8 mouse cellular contexts compared by ENCODE assay signal in the genomic region with DNA sequence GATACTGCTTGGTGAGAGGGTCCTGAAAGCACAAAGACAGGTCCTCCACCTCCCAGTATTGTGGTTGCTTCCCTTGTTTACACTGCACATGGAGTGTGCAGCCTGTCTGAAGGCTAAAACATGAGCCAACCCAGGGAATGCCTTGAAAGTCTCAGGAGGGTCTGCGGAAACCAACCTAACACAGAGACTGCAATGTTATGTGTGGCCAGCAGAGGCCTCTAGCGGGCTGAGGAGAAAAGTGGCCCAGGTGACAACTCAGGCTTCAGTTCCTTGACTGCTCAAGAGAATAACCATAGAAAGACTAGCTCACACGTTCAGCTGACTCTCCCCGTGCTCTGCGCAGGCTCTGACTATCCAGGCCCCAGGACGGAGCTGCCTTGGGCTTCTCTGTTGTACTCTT. TPM values are rescaled to one million over a fixed set of nuclear protein-coding genes. Genes with fewer than 3 reads are reported as not detected.
DNase-seq lines count a peak whose midpoint lies in the region; ATAC-seq lines count a peak whose summit lies in the region.

No protein-coding gene starts in this region.

- no peaks in the 10 kb centered on the region; the same call in 1 of the 2 replicates for H3K27me3 ChIP-seq in liver, embryonic 12.5 days (replicated peaks)
- H3K27me3 ChIP-seq in forebrain, embryonic 15.5 days = no peaks in the 10 kb centered on the region
- H3K27me3 ChIP-seq in hindbrain, embryonic 13.5 days = no peaks in the 10 kb centered on the region
- H3K27me3 ChIP-seq in midbrain, embryonic 11.5 days (ENCODE audit: control insufficient read depth, insufficient read depth, low read length) = no peaks in the 10 kb centered on the region

- no peaks in the 10 kb centered on the region for H3K9me3 ChIP-seq in liver, embryonic 12.5 days (replicated peaks)
- H3K9me3 ChIP-seq in forebrain, embryonic 15.5 days = no peaks in the 10 kb centered on the region
- H3K9me3 ChIP-seq in hindbrain, embryonic 13.5 days = no peaks in the 10 kb centered on the region
- H3K9me3 ChIP-seq in midbrain, embryonic 11.5 days (ENCODE audit: control insufficient read depth, low read length) = no peaks in the 10 kb centered on the region

- no peak overlapping the region for H3K4me3 ChIP-seq in liver, embryonic 12.5 days
- no peak overlapping the region for H3K4me3 ChIP-seq in forebrain, embryonic 15.5 days
- H3K4me3 ChIP-seq in hindbrain, embryonic 13.5 days = no peak overlapping the region
- no peak overlapping the region for H3K4me3 ChIP-seq in midbrain, embryonic 11.5 days (ENCODE audit: low read depth, low read length)

- no peak overlapping the region for H3K27ac ChIP-seq in liver, embryonic 12.5 days
- H3K27ac ChIP-seq in forebrain, embryonic 15.5 days (replicated peaks) = no peak overlapping the region
- no peak overlapping the region for H3K27ac ChIP-seq in hindbrain, embryonic 13.5 days
- no peak overlapping the region for H3K27ac ChIP-seq in midbrain, embryonic 11.5 days (ENCODE audit: low read depth, low read length)

- ATAC-seq in liver, embryonic 12.5 days = no peak
- peak; percentile 70 for ATAC-seq in forebrain, embryonic 15.5 days (replicated peaks)
- ATAC-seq in hindbrain, embryonic 13.5 days (ENCODE audit: low FRiP score) = peak; percentile 74; the same call in 1 of the 2 replicates
- peak; percentile 54 for ATAC-seq in midbrain, embryonic 11.5 days (ENCODE audit: low FRiP score)

- H3K9ac ChIP-seq in liver, embryonic 12.5 days = no peak overlapping the region
- no peak overlapping the region for H3K9ac ChIP-seq in forebrain, embryonic 15.5 days (replicated peaks)
- H3K9ac ChIP-seq in hindbrain, embryonic 13.5 days = no peak overlapping the region
- no peak overlapping the region for H3K9ac ChIP-seq in midbrain, embryonic 11.5 days (ENCODE audit: low read length)

- H3K4me2 ChIP-seq in liver, embryonic 12.5 days = no peak overlapping the region
- H3K4me2 ChIP-seq in forebrain, embryonic 15.5 days (replicated peaks) = no peak overlapping the region
- 0 out of 2 replicates have a peak overlapping the region, but pooled peaks have one; percentile 15 for H3K4me2 ChIP-seq in hindbrain, embryonic 13.5 days
- H3K4me2 ChIP-seq in midbrain, embryonic 11.5 days = no peak overlapping the region

- intact Hi-C loops in left cerebral cortex, postnatal 10 days (cut with DNase I) = loop anchor here (5.0 kb wide), 1 partner anchor 60 kb away; no protein-coding TSS in a partner anchor

- 10% methylated on average over 6 of the region's 6 CpGs for WGBS in liver, embryonic 12.5 days (ENCODE audit: insufficient replicate concordance)
- 3% methylated on average over 6 of the region's 6 CpGs for whole genome bisulfite sequencing in forebrain, embryonic 15.5 days
- WGBS in hindbrain, embryonic 13.5 days = 6% methylated on average over 6 of the region's 6 CpGs
- WGBS in midbrain, embryonic 11.5 days = 14% methylated on average over 6 of the region's 6 CpGs

- no peaks in the 10 kb centered on the region for H3K36me3 ChIP-seq in liver, embryonic 12.5 days
- H3K36me3 ChIP-seq in forebrain, embryonic 15.5 days = no peaks in the 10 kb centered on the region
- H3K36me3 ChIP-seq in hindbrain, embryonic 13.5 days = no peaks in the 10 kb centered on the region
- no peaks in the 10 kb centered on the region for H3K36me3 ChIP-seq in midbrain, embryonic 11.5 days (ENCODE audit: control insufficient read depth, insufficient read depth, low read length)

- no peaks in the 10 kb centered on the region for H3K4me1 ChIP-seq in liver, embryonic 12.5 days
- no peaks in the 10 kb centered on the region for H3K4me1 ChIP-seq in forebrain, embryonic 15.5 days
- H3K4me1 ChIP-seq in hindbrain, embryonic 13.5 days (replicated peaks) = no peaks in the 10 kb centered on the region; the same call in 1 of the 2 replicates
- H3K4me1 ChIP-seq in midbrain, embryonic 11.5 days (ENCODE audit: control insufficient read depth, insufficient read depth, low read length) = no peaks in the 10 kb centered on the region

- peak; percentile 38 for DNase-seq in liver
- peak; percentile 20 for DNase-seq in cerebellum, adult 11-12 months
- DNase-seq in left cerebral cortex, postnatal 10 days (ENCODE audit: extremely low spot score in 1 of 2, low spot score in 2 of 2) = peak; percentile 49 to 54
- DNase-seq in midbrain, embryonic 11.5 days (ENCODE audit: low spot score, missing footprints) = peak; percentile 90
- DNase-seq in spleen, postnatal 36 days (ENCODE audit: low spot score in 2 of 2) = peak; percentile 35 to 38

RNA-seq across cellular contexts. Expression of a gene that starts 20.8 kb away (rescaled TPM):
- 4.0 and 4.1 TPM in 2 replicates for polyA plus RNA-seq in liver, embryonic 12.5 days (2016; fragmentation: Nextera tagmentation; extraction: Ambion mirVana)
- polyA plus RNA-seq in forebrain, embryonic 15.5 days (2015; fragmentation: Nextera tagmentation; extraction: Ambion mirVana) = 35.5 and 36.3 TPM in 2 replicates
- polyA plus RNA-seq in hindbrain, embryonic 13.5 days (2015; fragmentation: Nextera tagmentation; extraction: Ambion mirVana) = 40.7 and 40.9 TPM in 2 replicates
- 100 to 1,000 TPM; 201 to 205 TPM for total RNA-seq in left cerebral cortex, postnatal 10 days (2021)
- 8.8 and 9.1 TPM in 2 replicates for polyA plus RNA-seq in midbrain, embryonic 11.5 days (2014; fragmentation: Nextera tagmentation; extraction: Ambion mirVana)

Comparison
In these comparisons a context has a peak if more than half of its experiments do, and no peak if none do; other contexts are left out.
1. DNase-seq: peak in every context shown above with its lines; median percentile 90 in midbrain, embryonic 11.5 days; 52 in left cerebral cortex, postnatal 10 days; 38 in liver; 36 in spleen, postnatal 36 days; 20 in cerebellum, adult 11-12 months.